Mouse (Mus musculus): ENCODE results near the gene Nip7.

DNA sequence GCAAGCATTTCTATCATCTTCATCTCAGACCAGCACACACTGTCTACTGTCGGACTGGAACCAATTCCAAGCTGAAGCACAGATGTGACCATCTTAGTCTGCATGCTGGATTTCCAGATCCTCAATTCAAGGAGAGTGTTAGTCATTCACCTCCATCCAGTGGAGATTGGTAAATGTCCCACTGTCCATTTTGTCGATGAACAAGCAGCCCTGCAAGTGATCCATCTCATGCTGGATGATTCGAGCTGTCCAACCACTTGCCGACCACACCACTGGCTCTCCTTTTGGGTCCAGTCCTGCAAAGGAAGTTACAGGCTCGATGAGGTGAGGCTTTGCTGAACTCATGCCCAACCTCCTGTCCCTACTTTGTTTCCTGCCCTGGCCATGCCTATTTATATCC, 9.7 kb upstream of the Nip7 start:
- TF ChIP-seq CTCF (IDR thresholded peaks at IDR 0.05; ENCODE audit: low read depth), result no peak
- no peak for TF ChIP-seq EP300 (IDR thresholded peaks at IDR 0.05; ENCODE audit: low read depth)
